In the genomic region with DNA sequence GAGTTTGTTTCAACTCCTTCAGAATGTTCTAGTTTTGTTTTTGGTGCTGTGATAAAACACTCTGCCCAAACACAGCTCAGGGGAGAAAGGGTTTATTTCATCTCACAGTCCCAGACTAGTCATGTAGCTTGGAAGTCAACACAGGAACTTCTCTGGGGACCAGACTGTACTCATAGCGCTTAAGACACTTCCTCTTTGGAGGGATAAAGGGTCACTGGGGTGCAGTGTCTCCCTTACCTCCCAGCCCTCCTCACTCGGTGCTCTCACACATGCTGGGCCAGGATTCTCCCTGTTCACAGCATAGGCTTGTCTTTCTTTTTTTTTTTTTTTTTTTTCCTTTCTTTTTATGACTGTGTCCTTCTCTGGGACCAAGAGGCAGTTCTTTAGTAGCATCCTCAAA, we compare ENCODE assay signal across 12 mouse cellular contexts.
"Had no signal": no experiment of that assay in that cellular context is flagged by ENCODE, and none has a peak within 500 bp of the region (broad histone marks: within the 10 kb centered on the region; RNA-seq: fewer than 3 reads in every experiment).

No protein-coding gene starts in this region.

- DNase-seq: retina, postnatal 1 day; right cerebral cortex, adult 18-20 months; right cerebral cortex, postnatal 14 days; right cerebral cortex, postnatal 25 days; right cerebral cortex, postnatal 4 days; spleen, adult 18-20 months; thymus, adult 18-20 months; thymus, adult 2 months; thymus, postnatal 14 days; thymus, postnatal 25 days; thymus, postnatal 36 days; thymus, postnatal 4 days had no signal
